Mouse (Mus musculus) adrenal gland, postnatal 4 days (tissue): ENCODE data around the gene Rabggta. TPM values are rescaled to one million over a fixed set of nuclear protein-coding genes. Genes with fewer than 3 reads are reported as not detected.

Source experiments
- DNase-seq, 2 experiments: peaks; one replicate each; pipeline ENCODE4 v3.0.0; 2021 to 2022; ENCODE audit warnings: low spot score in 2 of 2, mixed read lengths in 2 of 2
- total RNA-seq, 2 experiments: library from RNA; stranded (reverse); gene quantifications; 2 replicates each; pipeline ENCODE4 v1.2.3; 2021

Gene Rabggta
- total RNA-seq, 2 experiments from 2014 or later = 23.8 to 25.7 TPM

DNA sequence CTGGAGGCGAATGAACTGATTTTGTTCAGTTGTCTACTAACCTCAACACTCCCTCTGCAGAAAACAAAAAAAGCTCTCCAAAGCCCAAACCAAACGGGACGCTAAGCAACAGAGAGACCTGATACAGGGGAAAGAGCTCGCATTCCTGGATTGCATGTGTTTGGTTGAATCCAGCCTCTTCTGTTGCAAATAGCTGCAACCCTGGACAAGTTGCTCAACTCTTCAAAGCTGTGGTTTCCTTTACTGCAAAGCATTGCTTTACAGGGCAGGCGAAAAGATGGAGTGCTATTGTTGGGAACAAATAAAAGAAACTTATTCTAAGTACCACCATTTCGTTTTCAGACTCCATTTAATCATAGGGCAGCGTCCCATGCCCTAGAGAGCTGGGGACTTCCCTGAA, 12.8 kb upstream of the Rabggta start:
- no peak for DNase-seq

DNA sequence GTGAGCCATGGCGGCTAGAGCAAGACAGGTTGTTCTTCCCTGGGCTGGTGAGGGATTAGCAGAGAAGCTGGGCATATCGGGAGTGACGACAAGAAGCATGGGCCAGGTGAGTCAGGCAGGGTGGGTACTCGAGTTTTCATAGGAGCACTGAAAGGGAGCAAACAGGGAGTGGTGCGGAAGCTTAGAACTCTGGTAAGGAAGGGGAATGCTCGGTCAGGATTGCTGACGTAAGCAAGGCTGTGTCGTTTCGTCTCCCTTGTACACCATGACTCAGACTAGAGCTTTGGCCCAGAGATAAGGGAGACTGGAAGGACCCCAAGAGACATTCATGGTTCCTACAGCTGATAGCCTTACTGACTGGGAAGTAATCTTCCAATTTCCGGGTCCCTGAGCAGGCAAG, 11.8 kb upstream of the Rabggta start:
- no peak for DNase-seq

DNA sequence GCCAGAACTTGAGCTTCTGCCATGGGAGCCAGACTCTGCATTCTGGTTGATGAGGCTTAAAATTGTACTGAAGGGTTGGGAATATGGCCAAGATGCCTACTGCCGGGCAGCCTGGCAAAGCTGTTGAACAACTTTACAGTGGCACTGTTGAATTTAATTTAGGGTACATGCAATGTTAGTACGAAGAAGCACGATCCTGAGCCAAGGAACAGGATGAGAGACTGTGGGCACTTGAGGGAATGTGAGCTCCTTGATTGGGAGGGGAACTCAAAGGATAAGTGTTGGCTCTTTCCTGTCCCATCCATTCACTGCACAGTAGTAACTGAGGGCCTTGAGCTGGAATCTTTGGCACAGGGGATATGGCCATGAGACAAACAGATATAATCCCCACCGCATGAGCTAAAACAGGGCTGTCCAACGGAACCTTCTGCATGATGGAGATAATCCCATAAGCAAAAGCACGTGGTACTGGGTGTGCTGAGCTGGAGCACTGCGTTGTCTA, 8.5 kb upstream of the Rabggta start:
- DNase-seq = no peak

DNA sequence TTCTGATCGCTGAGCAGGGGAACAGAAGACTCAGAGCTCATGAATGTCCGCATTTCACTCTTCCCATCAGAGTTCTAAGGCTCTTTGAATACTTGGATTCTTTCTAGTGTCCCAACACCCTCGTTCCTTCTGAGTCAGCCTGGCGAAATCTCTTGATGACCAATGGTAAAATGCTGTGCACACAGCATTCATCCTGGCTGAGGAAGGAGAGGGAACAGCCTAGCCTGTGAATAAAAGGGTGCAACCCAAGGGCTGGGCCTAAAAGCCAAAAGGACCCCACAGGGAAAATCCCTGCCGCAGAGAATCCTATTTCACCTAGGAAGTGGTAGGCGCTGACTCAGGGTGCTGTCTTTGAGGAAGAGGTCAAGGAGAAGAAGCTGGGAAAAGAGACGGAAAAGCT, 8.1 kb upstream of the Rabggta start:
- no peak for DNase-seq

DNA sequence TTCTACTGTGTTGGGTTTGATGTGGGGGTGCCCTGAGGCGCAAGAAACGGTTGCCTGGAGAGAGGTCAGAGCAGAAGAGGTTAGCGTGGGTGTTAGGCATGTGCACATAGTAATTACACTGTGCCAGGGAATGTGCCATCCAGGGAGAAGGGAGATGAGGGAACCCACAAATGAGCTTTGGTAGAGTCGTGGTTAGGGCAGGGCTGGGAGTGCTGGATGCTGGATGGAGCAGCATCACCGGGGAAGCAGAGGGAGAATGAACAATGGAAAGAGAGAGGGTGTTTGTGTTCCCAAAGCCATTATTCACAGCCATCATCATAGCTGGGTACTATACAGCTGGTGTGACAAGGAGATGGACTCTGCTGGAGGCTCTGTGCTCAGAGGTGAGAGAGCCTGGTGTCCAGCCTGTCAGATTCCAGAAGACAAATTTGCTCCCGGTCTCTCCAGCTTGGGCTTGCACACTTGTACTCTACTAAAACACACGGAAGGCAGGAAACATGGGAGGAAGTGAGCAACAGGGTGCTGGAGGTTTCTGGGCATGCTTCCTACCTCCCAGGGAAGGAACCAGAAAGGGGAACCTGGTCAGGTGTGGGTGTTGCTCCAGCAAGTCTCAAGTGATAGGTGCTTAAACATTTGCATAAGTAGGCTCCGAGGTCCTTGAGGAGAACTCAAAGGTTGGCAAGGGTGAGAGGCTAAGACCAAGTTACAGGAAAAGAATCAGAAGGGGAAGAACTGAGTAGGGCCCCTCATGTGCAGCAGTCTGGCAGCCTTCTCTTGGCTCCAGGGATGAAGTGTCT, 6.0 kb upstream of the Rabggta start:
- DNase-seq = no peak

DNA sequence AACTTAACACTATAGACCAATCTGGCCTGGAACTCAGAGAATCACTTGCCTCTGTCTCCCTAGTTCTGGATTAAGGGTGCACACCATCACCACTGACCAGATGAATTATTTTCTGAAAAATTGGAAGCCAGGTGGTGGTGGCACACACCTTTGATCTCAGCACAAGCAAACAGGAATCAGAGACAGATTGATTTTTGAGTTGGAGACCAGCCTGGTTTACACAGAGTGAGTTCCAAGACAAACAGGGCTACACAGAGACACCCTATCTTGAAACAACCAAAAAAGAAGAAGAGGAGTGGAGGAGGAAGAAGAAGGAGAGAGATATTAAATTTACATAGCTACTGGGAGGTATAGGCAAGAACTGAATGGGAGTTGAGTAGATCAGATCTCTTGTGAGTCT, 4.2 kb upstream of the Rabggta start:
- no peak for DNase-seq

DNA sequence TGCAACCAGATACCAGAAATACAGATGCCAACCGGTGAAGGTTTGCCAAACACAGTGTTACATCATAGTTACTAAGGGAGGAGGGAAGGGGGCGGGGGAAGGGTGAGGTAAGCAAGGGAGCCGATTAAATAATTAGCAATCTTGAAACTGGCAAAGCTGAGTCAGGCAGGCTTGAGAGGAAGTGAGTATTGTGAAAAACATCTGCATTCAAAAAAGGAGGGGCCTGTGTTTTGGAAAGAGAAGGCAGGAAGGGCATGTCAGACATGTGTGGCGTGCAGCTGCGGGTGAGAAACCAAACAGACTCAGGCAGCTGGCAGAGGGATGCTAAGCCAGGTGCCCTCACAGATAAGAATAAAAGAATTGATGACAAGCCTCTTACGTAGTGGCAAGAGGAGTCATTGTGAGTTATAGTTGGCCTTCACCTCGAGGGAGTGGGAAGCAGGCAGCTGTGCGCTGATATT, 2.4 kb upstream of the Rabggta start:
- no peak for DNase-seq

DNA sequence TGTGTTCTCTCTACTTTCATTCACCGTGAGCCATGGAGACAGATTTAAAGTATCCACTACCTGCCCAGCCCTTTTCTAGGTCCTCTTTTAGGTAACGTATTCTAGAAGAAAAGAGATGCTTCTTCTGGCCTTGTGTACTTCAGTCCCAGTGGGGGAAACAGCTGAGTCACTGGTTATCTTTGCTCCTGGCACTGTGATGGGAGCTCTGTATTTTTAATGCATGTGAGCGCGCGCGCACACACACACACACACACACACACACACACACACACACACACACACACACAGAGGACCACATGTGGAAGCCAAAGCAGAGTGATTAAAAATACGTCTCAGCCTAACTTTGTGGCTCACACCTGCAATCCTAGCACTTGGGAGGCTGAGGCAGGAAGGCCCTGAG, 1.4 kb upstream of the Rabggta start:
- DNase-seq = no peak

DNA sequence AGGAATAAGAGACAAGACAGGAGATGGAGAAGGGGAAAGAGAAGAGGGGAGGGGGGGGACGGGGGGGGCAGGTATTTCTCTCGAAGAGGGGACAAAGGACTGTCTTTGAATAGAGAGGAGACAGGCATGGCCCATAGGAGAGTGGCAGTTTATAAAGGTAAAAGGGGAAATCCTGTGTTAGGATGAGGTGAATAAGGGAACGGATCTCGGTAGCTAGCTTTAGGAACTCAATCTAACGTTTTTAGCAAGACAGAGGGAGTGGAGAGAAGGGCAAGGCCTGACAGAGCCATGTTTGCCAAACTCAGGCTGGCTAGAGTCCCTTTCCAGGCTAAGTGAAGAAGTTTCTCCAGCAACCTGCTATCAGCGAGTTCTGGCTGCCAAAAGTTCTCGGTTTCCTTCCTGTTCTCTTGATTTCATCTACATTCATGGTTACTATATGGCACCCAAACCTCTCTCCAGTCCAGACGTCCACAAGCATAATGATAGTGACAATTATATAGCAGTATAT, 429 bp upstream of the Rabggta start:
- no peak for DNase-seq

DNA sequence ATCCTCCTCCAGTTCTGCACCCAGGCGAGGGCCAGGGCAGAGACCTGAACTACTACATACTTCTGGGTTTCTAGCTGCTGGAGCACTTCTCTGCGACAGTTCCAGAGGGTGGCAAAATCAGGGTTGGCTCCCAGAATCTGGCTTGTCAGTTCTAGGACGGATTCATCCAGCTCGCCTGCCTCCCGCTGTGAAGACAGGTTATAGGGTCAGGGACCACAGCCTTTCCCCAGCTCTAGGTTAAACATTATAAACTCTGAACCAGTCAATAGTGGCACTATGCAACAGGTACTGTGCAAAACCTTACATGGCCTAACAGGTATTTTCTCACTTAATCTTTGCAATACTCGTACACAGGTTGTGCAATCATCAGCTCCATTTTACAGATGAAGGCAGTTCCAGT, 987 bp downstream of the Rabggta start:
- DNase-seq = no peak

DNA sequence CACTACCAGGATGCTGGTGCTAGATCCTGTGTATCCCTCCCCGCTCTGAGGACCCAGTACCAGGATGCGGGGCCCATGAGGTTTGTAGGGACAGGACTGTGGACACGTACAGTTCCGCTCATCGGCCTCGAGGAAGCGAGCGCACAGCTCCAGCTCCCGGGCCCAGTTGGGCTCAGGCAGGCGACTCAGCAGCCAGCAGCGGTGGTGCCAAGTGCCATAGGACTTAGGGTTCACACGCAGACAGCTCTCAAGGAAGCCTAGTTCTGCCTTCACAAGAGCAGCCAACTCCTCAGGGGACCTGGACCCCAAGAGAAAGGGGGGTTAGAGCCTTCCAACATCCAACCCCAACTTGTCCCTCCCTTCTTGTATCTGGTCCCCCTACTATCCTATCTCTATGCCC, 1.4 kb downstream of the Rabggta start:
- DNase-seq = no peak

DNA sequence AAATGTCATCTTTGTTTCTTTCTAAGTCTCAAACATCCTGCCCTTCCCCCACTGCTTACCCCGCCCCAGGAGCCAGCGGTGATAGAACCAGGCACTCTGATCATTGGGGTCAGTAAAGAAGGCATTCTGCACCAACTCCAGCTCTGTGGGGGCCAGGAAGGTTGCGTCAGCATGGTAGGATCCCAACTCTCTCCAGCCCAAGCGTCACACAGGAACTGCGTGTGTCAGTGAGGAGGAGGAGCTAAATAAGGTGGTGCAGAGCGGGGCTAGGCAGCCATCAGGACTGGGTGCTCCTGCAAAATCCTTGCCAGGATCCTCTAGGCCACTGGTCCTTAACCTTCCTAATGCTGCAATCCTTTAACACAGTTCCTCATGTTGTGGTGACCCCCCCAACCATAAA, 2.3 kb downstream of the Rabggta start:
- no peak for DNase-seq

DNA sequence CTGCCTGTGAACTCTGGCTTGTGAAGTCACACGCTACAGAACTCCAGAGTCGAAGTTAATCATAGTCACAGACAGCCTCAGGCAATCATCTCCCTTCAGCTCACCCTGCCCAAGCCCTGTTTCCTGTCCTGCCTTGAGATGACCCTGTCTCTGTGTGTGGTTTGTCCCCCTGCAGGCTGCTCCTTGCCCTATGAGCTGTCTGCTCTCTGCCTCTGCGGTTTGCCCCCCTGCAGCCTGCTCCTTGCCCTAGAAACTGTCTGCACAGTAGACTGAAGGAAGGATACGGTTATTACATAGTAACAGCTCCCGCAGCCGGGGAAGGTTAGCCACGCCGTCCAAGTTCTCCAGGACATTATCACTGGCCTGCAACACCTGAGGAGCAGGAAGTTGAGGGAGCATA, 5.2 kb downstream of the Rabggta start:
- no peak for DNase-seq

DNA sequence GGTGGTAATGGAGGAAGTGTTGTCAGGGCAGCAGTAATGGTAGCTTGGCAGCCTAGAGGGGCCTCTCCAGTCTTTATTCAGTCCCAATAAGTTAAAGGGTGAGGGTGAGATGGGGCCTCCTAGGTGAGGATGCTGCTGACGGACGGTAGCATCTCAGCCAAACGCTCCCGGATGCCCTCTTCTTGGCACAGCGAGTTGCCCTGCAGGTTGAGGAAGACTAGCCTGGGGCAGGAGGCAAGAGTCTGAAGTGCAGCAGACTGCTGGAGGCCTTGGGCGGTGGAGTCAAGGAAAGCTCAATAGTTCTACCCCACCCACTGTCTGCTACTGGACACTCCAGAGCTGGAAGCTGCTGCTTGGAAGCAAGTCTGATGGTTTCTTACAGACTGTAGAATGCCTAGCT, 5.8 kb downstream of the Rabggta start:
- DNase-seq = no peak

DNA sequence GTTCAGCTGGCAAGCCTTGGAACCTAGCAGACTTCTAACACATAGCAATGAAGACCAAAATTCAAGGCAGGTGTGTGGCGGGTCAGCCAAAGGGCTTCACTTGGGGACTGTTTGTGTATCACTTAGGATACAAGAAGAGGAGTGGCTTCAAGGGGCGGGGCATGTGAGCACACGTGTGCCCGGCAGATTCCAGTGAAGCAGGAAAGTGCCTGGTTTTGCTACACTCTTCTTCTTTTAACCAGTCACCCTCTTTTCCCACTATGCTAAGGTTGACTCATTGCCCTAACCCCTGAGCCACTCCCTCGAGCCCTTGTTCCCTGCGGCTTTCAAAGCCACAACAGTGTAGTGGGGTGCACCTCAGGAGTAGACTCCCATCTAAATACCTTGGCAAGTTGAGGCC, 7.2 kb downstream of the Rabggta start:
- no peak for DNase-seq

DNA sequence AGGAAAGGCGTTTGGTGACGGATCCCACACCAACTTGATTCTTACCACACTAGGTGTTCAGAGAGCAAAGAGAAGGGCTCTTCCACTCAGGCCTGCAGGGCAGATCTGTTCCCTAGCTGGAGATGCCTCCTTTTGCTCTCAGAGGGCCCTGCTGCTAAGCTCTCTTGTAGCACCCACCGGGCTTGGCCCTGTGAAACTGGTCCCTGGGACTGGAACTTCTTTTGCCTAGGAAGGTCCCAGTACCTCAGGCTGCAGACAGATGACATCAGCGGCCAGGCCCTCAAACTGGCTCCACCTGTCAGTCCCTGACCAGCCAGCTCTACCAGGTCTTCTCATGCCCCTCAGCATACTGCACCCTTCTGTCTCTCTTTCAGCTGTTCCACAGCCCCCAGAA, 8.3 kb downstream of the Rabggta start, which contains the start of gene Tgm1:
Gene Tgm1, minus strand, starts transcription at position 198 of the 394 bp plus-strand sequence.
- no peak for DNase-seq

DNA sequence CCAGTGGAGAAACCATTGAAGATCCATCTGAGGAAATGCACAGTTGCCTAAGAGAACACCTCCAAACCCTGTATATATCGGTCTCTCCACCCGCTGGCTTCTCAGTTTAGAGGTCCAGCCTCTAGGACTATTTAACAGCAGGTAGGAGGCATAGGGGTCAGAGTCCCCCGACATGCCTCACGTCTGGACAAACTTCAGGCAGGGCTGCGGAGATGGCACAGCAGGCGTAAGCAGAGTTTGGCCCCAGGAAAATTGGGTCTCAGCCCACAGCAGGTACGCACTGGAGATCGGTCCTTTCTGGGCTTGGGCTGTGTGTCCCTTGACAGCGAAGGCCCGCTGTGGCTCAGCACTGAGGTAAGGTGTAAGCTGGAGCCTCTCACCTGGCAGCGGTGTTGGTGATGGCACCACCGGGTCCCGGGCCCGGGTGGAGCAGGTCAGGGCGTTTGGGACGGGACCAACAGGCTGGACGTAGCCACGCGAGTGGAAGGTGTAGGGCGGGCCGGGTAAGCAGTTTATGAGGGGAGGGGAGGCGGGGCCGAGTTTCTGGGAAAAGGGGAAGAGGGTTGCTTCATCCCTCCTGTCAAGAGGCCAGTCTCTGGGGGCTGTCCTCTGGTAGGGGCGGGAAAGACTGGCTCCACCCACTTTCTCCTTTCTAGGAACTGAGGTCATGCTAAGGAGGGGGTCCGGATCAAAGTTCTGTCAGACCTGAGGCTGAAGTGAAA, 8.9 kb downstream of the Rabggta start:
- no peak for DNase-seq

DNA sequence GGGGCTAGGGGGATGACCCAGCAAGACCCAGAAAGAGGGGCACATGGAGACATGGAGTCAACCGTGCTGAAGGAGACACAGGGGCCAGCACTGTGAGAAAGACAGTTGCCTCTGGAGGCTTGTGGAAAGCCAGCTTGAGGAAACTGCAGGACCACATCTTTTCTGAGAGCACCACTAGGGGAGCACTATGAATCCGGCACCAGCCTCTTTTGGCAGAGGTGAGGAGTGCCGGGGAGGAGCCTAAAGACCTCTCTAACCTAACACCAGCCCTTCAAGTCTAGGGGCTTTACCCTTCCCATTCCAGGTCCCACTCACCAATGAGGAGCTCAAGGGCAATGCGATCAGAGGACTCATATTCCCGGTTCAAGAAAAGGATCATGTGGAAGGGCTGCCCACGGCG, 10.3 kb downstream of the Rabggta start:
- DNase-seq = no peak

DNA sequence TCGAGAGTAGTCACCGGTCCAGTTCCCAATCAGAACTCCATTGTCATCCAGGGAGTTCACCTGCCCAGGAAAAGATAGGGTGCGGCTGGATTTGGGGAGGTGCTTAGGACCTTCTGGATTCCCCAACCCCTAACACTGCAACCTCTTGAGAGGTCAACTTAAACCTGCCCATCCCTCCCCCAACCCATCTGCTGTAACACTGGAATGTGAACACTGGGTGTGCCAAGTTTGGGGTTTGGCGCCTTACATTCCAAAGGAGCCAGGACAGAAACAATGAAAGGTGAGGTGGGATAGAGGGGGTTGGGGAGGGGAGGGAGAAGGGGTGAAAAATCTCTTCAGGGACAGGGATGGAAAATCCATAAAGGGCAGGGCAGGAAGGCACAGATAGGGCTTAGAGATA, 12.6 kb downstream of the Rabggta start:
- no peak for DNase-seq

DNA sequence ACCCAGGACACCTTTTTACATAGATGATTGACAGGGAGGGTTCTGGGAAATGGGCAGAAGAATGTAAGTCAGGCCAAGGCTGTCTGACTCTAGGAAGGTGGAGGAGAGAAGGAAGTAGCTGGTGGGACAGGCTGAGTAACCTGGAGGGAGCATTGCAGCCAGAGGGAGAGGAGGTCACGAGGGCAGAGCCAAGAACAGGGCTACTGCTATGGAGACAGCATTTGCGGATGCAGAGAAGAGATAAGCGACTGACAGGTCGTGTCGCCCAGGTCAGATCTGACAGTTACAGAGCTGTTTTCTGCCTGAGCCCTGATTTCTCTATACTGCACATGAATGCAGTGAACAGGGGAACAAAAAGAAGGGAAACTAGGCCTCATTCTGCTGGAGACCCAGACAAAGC, 14.7 kb downstream of the Rabggta start:
- DNase-seq = no peak

DNA sequence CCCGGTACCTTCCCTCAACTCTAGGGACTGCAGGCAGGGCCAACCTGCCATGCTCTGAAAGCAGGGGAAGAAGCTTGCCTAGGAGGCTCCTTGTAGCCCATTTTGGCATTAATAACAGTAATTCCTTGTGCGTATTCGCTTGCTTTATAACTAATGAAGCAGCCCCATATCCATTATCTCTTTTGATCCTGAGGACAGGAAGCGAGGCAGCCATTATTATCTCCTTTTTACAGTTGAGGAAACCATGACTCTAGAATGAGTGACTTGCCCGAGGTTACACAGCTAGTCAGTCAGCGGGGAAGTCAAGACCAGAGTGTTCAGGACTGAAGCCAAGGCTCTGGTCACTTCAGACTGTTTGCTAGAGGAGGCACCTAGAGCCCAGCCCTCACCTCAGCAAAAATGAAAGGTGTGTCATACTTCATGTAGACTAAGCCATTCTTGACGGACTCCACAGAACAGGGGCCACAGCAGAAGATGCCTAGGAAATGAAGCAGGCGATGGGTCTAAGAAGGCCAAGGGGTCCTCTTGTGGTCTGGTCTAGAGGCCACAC, 15.9 kb downstream of the Rabggta start:
- no peak for DNase-seq

DNA sequence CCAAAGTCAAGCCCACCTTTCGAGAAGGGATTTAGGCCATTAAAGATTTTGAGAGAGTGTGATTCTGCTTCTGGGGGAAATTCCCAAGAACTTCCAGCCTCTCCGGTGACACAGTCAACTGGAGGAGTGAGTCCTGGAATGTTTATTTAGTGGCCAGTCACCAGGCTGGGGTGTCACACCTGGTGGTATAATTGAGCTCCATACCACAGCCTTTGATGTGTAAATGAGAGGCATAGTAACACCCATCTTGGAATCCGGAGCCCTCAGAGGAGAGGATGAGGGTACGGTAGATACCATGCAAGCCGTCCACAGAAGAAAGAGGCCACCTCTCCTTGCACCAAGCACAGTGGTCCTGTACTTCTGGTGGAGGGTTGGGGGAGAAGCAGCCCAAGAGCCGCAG, 19.3 kb downstream of the Rabggta start:
- no peak for DNase-seq
